ENCODE assay signal across 14 mouse cellular contexts in genomic region chr5:136708116-136708515, GRCm38 (mm10). TPM values are rescaled to one million over a fixed set of nuclear protein-coding genes. Genes with fewer than 3 reads are reported as not detected.
"Had no signal": no experiment of that assay in that cellular context is flagged by ENCODE, and none has a peak within 500 bp of the region (broad histone marks: within the 10 kb centered on the region; RNA-seq: fewer than 3 reads in every experiment).

No protein-coding gene starts in this region.

- DNase-seq: kidney, adult 18-20 months; kidney, postnatal 10 days; kidney, postnatal 4 days; lung, embryonic 14.5 days; lung, postnatal 10 days; lung, postnatal 4 days; midbrain, embryonic 14.5 days; right cerebral cortex, postnatal 14 days had no signal

RNA-seq across cellular contexts. Expression of gene Myl10, which starts 15.2 kb away (rescaled TPM):
- total RNA-seq: layer of hippocampus, adult 2 months; layer of hippocampus, postnatal 10 days; left cerebral cortex, adult 18-20 months; left cerebral cortex, postnatal 14 days; megakaryocyte, adult 5-6 weeks; neutrophil, adult 5-6 weeks had no signal
